Mouse (Mus musculus): Measurements from ENCODE around the gene Prickle2. TPM values are rescaled to one million over a fixed set of nuclear protein-coding genes. Genes with fewer than 3 reads are reported as not detected.

Gene Prickle2
- polyA plus RNA-seq, 1 experiment from 2014 or later = 7.2 TPM

GRCm38 (mm10) chr6:92617183-92617582, 88.8 kb downstream of the Prickle2 start:
- H3K36me3 ChIP-seq = no peaks in the 10 kb centered on the region
- H3K27me3 ChIP-seq (replicated peaks) = no peaks in the 10 kb centered on the region
- H3K9me3 ChIP-seq = no peaks in the 10 kb centered on the region
- WGBS = 75% methylated on average over 2 of the region's 2 CpGs
- ATAC-seq = no peak
- no peaks in the 10 kb centered on the region for H3K4me1 ChIP-seq (replicated peaks)
- H3K9ac ChIP-seq = no peak overlapping the region
- no peak overlapping the region for H3K27ac ChIP-seq
- no peak overlapping the region for H3K4me2 ChIP-seq (replicated peaks)
- no peak overlapping the region for H3K4me3 ChIP-seq (replicated peaks)

GRCm38 (mm10) chr6:92614771-92615170, 91.2 kb downstream of the Prickle2 start:
- 83% methylated on average over 3 of the region's 3 CpGs for WGBS
- no peak for ATAC-seq

GRCm38 (mm10) chr6:92612151-92612769, 93.7 kb downstream of the Prickle2 start:
- Histone ChIP-seq H3K27ac (no peak overlapping the region), H3K4me2 (replicated peaks) (no peak overlapping the region), H3K4me1 (replicated peaks) (peaks cover 13% of the 10 kb centered on the region), H3K9ac (no peak overlapping the region), H3K36me3 (no peaks in the 10 kb centered on the region), H3K27me3 (replicated peaks) (no peaks in the 10 kb centered on the region), H3K9me3 (no peaks in the 10 kb centered on the region), H3K4me3 (replicated peaks) (no peak overlapping the region)
- WGBS = 63% methylated on average over 2 of the region's 2 CpGs
- ATAC-seq = no peak

More at GRCm38 (mm10) chr6:92614771-92615170, 91.2 kb downstream of the Prickle2 start:
- Histone ChIP-seq H3K36me3 (no peaks in the 10 kb centered on the region), H3K27ac (no peak overlapping the region), H3K9me3 (no peaks in the 10 kb centered on the region), H3K9ac (no peak overlapping the region), H3K4me2 (replicated peaks) (no peak overlapping the region), H3K4me3 (replicated peaks) (no peak overlapping the region), H3K27me3 (replicated peaks) (no peaks in the 10 kb centered on the region), H3K4me1 (replicated peaks) (0 out of 2 replicates have a peak, but pooled peaks cover 1% of the 10 kb centered on the region)

DNA sequence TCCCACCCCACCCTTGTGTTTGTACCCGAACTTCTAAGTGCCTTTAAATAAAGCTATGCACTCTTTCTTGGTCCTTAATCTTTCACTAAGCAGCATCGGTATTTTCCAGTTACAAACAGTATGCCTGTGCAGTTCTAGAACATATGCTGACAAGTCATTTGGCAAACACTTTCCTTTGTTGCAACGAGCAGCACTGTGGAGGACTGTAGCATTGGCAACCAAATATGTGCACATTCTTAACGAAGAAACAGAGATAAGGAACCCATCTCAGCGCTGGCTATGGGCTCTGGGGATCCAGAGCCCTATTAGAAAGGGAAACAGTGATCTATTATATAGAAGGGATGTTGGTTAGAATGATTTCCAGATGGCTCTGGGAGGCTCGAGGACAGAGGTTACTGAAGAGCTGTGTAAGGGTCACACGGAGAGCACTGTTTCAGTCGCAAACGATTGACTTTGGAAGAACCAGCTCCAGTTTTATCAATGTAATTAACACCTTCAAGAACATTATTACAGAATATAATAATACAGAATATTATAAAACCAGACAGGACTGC, 96.2 kb downstream of the Prickle2 start:
- WGBS = 37% methylated on average over 9 of the region's 9 CpGs
- Histone ChIP-seq H3K36me3 (no peaks in the 10 kb centered on the region), H3K4me1 (replicated peaks) (peaks cover 13% of the 10 kb centered on the region), H3K4me3 (replicated peaks) (no peak overlapping the region), H3K27ac (peak overlapping the region; percentile 83), H3K4me2 (replicated peaks) (no peak overlapping the region), H3K9me3 (no peaks in the 10 kb centered on the region), H3K27me3 (replicated peaks) (no peaks in the 10 kb centered on the region), H3K9ac (no peak overlapping the region)
- ATAC-seq = peak; percentile 28; the same call in 1 of the 2 replicates

DNA sequence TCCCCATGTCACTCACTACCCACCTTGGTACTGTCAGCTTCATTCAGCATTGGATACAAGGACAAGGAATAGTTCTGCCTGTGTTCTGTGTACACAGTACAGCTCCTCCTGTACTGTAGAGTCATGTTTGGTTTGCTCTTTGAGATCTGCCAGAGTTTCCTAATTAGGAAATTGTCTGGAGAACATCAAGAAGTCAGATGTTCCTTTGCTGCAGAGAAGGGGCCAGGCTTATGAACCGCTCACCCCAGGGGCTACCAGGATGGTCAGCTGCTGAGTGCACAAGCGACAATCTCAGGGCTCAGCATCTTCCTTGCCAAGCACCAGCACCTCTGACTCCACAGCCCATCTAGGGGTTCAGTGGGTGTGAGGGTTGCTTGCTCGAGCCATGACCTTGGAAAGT, 96.9 kb downstream of the Prickle2 start:
- Histone ChIP-seq H3K27me3 (replicated peaks) (no peaks in the 10 kb centered on the region), H3K4me3 (replicated peaks) (no peak overlapping the region), H3K9me3 (no peaks in the 10 kb centered on the region), H3K4me2 (replicated peaks) (no peak overlapping the region; the same call in 1 of the 2 replicates), H3K36me3 (no peaks in the 10 kb centered on the region), H3K4me1 (replicated peaks) (peaks cover 13% of the 10 kb centered on the region), H3K27ac (peak overlapping the region; percentile 83), H3K9ac (no peak overlapping the region)
- ATAC-seq = peak; percentile 43; the same call in 1 of the 2 replicates
- whole genome bisulfite sequencing = 54% methylated on average over 3 of the region's 3 CpGs

- Histone ChIP-seq H3K4me1 (replicated peaks) (peaks cover 13% of the 10 kb centered on the region), H3K4me3 (replicated peaks) (no peak overlapping the region), H3K9ac (no peak overlapping the region), H3K9me3 (no peaks in the 10 kb centered on the region), H3K4me2 (replicated peaks) (no peak overlapping the region), H3K27ac (peak overlapping the region; percentile 37), H3K27me3 (replicated peaks) (no peaks in the 10 kb centered on the region), H3K36me3 (no peaks in the 10 kb centered on the region)
- 41% methylated on average over 2 of the region's 2 CpGs for WGBS
- ATAC-seq = peak; percentile 61
Measured at GRCm38 (mm10) chr6:92605156-92605555, 100.8 kb downstream of the Prickle2 start.

GRCm38 (mm10) chr6:92596340-92596739, 109.6 kb downstream of the Prickle2 start:
- Histone ChIP-seq H3K9me3 (no peaks in the 10 kb centered on the region), H3K9ac (no peak overlapping the region), H3K4me1 (replicated peaks) (no peaks in the 10 kb centered on the region), H3K36me3 (no peaks in the 10 kb centered on the region), H3K27me3 (replicated peaks) (no peaks in the 10 kb centered on the region), H3K4me3 (replicated peaks) (no peak overlapping the region), H3K27ac (no peak overlapping the region), H3K4me2 (replicated peaks) (no peak overlapping the region)
- ATAC-seq = no peak
- 80% methylated on average over 3 of the region's 3 CpGs for WGBS

GRCm38 (mm10) chr6:92589381-92590065, 116.4 kb downstream of the Prickle2 start:
- Histone ChIP-seq H3K36me3 (no peaks in the 10 kb centered on the region), H3K27me3 (replicated peaks) (no peaks in the 10 kb centered on the region), H3K4me2 (replicated peaks) (no peak overlapping the region), H3K9me3 (no peaks in the 10 kb centered on the region), H3K9ac (no peak overlapping the region), H3K4me1 (replicated peaks) (no peaks in the 10 kb centered on the region), H3K4me3 (replicated peaks) (no peak overlapping the region), H3K27ac (no peak overlapping the region)
- no peak for ATAC-seq
- 60% methylated on average over 5 of the region's 5 CpGs for WGBS

DNA sequence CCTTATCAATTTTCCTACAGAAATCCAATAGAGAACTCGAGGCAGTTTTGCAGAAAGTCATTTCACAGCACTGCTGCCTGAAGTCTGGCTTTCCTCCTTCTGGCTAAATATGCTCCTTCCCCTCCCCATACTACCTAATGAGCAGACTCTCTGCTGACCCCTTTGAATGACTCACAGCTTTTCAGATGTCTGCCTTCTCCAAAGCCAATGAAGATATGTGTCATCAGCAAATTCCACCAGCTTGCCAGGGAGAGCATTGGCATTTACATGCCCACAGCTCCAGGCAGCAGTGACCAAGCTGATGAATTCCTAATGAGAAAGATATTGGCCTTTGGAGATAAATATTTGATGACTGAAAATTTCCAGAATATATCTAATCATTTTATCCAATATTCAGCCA, 121.9 kb downstream of the Prickle2 start:
- ATAC-seq = no peak
- Histone ChIP-seq H3K9me3 (no peaks in the 10 kb centered on the region), H3K9ac (no peak overlapping the region), H3K27me3 (replicated peaks) (no peaks in the 10 kb centered on the region), H3K4me3 (replicated peaks) (no peak overlapping the region), H3K27ac (no peak overlapping the region), H3K4me2 (replicated peaks) (no peak overlapping the region), H3K36me3 (no peaks in the 10 kb centered on the region), H3K4me1 (replicated peaks) (no peaks in the 10 kb centered on the region)
- WGBS = 43% methylated on average over 1 of the region's 1 CpGs

- no peak overlapping the region for H3K9ac ChIP-seq
- no peak for ATAC-seq
- no peaks in the 10 kb centered on the region for H3K27me3 ChIP-seq (replicated peaks)
- no peaks in the 10 kb centered on the region for H3K36me3 ChIP-seq
- H3K4me3 ChIP-seq (replicated peaks) = no peak overlapping the region
- H3K4me1 ChIP-seq (replicated peaks) = no peaks in the 10 kb centered on the region
- H3K9me3 ChIP-seq = no peaks in the 10 kb centered on the region
- WGBS = 68% methylated on average over 4 of the region's 4 CpGs
- H3K4me2 ChIP-seq (replicated peaks) = no peak overlapping the region
- no peak overlapping the region for H3K27ac ChIP-seq
Measured at GRCm38 (mm10) chr6:92575227-92575626, 130.7 kb downstream of the Prickle2 start.

- Histone ChIP-seq H3K4me1 (replicated peaks) (no peaks in the 10 kb centered on the region), H3K4me3 (replicated peaks) (no peak overlapping the region), H3K9ac (no peak overlapping the region), H3K36me3 (no peaks in the 10 kb centered on the region), H3K9me3 (no peaks in the 10 kb centered on the region), H3K27ac (no peak overlapping the region), H3K4me2 (replicated peaks) (no peak overlapping the region), H3K27me3 (replicated peaks) (no peaks in the 10 kb centered on the region)
- WGBS = 90% methylated on average over 3 of the region's 3 CpGs
- ATAC-seq = no peak
Measured at GRCm38 (mm10) chr6:92572139-92572538, 133.8 kb downstream of the Prickle2 start.

DNA sequence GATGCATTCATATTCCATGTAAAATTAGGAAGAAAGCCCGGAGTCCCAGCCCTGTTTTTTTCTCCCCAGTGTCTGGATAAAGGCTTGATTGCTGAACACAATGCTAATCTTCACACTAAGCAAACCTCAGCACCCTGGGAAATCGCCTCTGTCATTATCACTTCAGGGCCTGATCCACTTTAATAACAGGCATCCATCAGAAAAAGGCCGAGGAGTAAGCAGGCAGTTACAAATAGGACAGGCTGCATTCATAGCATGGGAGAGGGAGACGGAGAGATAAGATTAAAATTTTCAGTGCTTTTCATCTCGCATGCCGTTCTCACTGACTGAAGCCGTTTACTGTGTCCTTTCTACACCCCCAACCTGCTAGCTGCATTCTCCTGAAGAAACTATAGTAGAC, 135.9 kb downstream of the Prickle2 start:
- H3K4me2 ChIP-seq (replicated peaks) = no peak overlapping the region
- no peak overlapping the region for H3K27ac ChIP-seq
- H3K9me3 ChIP-seq = no peaks in the 10 kb centered on the region
- H3K36me3 ChIP-seq = no peaks in the 10 kb centered on the region
- 47% methylated on average over 7 of the region's 7 CpGs for WGBS
- H3K4me3 ChIP-seq (replicated peaks) = no peak overlapping the region
- no peak overlapping the region for H3K9ac ChIP-seq
- no peak for ATAC-seq
- no peaks in the 10 kb centered on the region for H3K27me3 ChIP-seq (replicated peaks)
- no peaks in the 10 kb centered on the region for H3K4me1 ChIP-seq (replicated peaks)

Data from intestine, embryonic 15.5 days (tissue).